Mouse (Mus musculus): ENCODE data around the gene Swap70. TPM values are rescaled to one million over a fixed set of nuclear protein-coding genes. Genes with fewer than 3 reads are reported as not detected.

The Swap70 gene
- total and polyA plus RNA-seq, 3 experiments = 18.3 to 23.3 TPM; not detected in 1

DNA sequence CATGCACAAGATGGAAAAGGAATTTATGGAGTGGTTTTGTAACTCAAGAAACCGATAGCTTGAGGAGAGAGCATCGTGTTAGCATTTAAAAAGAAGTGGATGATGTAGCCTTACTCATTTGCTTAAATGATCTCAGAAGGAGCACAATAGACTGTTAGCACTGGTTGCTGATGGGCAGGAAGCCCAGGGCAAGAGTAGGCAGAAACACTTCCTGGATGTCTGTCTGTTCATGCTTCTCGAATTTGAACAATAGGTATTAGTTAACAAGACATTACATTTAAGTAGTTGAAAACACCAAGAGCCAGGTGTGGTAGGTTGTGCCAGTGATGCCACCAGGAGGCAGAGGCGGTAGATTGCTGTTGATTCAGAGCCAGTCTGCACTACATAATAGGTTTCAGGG lies 47.0 kb downstream of the Swap70 start:
- TF ChIP-seq NRF1 (IDR thresholded peaks at IDR 0.05; ENCODE audit: insufficient read depth, low read depth, low read length, poor library complexity, severe bottlenecking) = no peak
- no peak for TF ChIP-seq ZC3H11A (IDR thresholded peaks at IDR 0.05; ENCODE audit: low read depth, low read length)
- no peak for TF ChIP-seq TBP (IDR thresholded peaks at IDR 0.05; ENCODE audit: low read depth, low read length)
- Histone ChIP-seq H3K36me3 (ENCODE audit: control insufficient read depth in 1 of 2, insufficient read depth in 2 of 2, low read length in 2 of 2) (peaks cover 2 to 9% of the 10 kb centered on the region in 2 experiments), H3K27me3 (ENCODE audit: control insufficient read depth in 1 of 2, insufficient read depth in 2 of 2, low read length in 2 of 2) (no peaks in the 10 kb centered on the region), H3K4me1 (ENCODE audit: control insufficient read depth in 1 of 2, insufficient read depth in 2 of 2, low read length in 2 of 2) (peaks cover 4 to 9% of the 10 kb centered on the region in 2 experiments; a peak in 2 of 4 replicates), H3K79me2 (ENCODE audit: control insufficient read depth, insufficient read depth, low read length, poor library complexity) (no peaks in the 10 kb centered on the region), H3K9me3 (replicated peaks; ENCODE audit: insufficient read depth, low read length) (no peaks in the 10 kb centered on the region), H3K9ac (ENCODE audit: control insufficient read depth, low read depth, low read length, poor library complexity, severe bottlenecking) (no peak overlapping the region), H3K27ac (ENCODE audit: control insufficient read depth, low read depth, low read length) (no peak overlapping the region), H3K4me3 (ENCODE audit: control insufficient read depth in 1 of 2, insufficient read depth in 1 of 2, low read depth in 2 of 2, low read length in 2 of 2) (no peak overlapping the region)
- no peak for DNase-seq (ENCODE audit: low read depth, low spot score)

- H3K27me3 ChIP-seq (ENCODE audit: control insufficient read depth in 1 of 2, insufficient read depth in 2 of 2, low read length in 2 of 2) = no peaks in the 10 kb centered on the region
- H3K27ac ChIP-seq (ENCODE audit: control insufficient read depth, low read depth, low read length) = no peak overlapping the region
- no peak for DNase-seq (ENCODE audit: low read depth, low spot score)
- no peak overlapping the region for H3K4me3 ChIP-seq (ENCODE audit: control insufficient read depth in 1 of 2, insufficient read depth in 1 of 2, low read depth in 2 of 2, low read length in 2 of 2)
- no peaks in the 10 kb centered on the region for H3K79me2 ChIP-seq (ENCODE audit: control insufficient read depth, insufficient read depth, low read length, poor library complexity)
- peaks cover 4 to 9% of the 10 kb centered on the region in 2 experiments for H3K36me3 ChIP-seq (ENCODE audit: control insufficient read depth in 1 of 2, insufficient read depth in 2 of 2, low read length in 2 of 2)
- H3K9ac ChIP-seq (ENCODE audit: control insufficient read depth, low read depth, low read length, poor library complexity, severe bottlenecking) = no peak overlapping the region
- peaks cover 4 to 9% of the 10 kb centered on the region in 2 experiments; a peak in 2 of 4 replicates for H3K4me1 ChIP-seq (ENCODE audit: control insufficient read depth in 1 of 2, insufficient read depth in 2 of 2, low read length in 2 of 2)
- H3K9me3 ChIP-seq (replicated peaks; ENCODE audit: insufficient read depth, low read length) = no peaks in the 10 kb centered on the region
- no peak for TF ChIP-seq ELF1 (IDR thresholded peaks at IDR 0.05; ENCODE audit: low read depth, low read length)
Observed at GRCm38 (mm10) chr7:110269777-110270176, 48.3 kb downstream of the Swap70 start.

GRCm38 (mm10) chr7:110270455-110270854 lies 48.9 kb downstream of the Swap70 start:
- Histone ChIP-seq H3K4me1 (ENCODE audit: control insufficient read depth in 1 of 2, insufficient read depth in 2 of 2, low read length in 2 of 2) (peaks cover 4 to 9% of the 10 kb centered on the region in 2 experiments; a peak in 2 of 4 replicates), H3K79me2 (ENCODE audit: control insufficient read depth, insufficient read depth, low read length, poor library complexity) (no peaks in the 10 kb centered on the region), H3K27me3 (ENCODE audit: control insufficient read depth in 1 of 2, insufficient read depth in 2 of 2, low read length in 2 of 2) (no peaks in the 10 kb centered on the region), H3K27ac (ENCODE audit: control insufficient read depth, low read depth, low read length) (no peak overlapping the region; the same call in 1 of the 2 replicates), H3K9me3 (replicated peaks; ENCODE audit: insufficient read depth, low read length) (no peaks in the 10 kb centered on the region), H3K4me3 (ENCODE audit: control insufficient read depth in 1 of 2, insufficient read depth in 1 of 2, low read depth in 2 of 2, low read length in 2 of 2) (no peak overlapping the region), H3K9ac (ENCODE audit: control insufficient read depth, low read depth, low read length, poor library complexity, severe bottlenecking) (no peak overlapping the region), H3K36me3 (ENCODE audit: control insufficient read depth in 1 of 2, insufficient read depth in 2 of 2, low read length in 2 of 2) (peaks cover 5 to 9% of the 10 kb centered on the region in 2 experiments)
- TF ChIP-seq ELF1 (IDR thresholded peaks at IDR 0.05; ENCODE audit: low read depth, low read length) = no peak
- TF ChIP-seq ETS1 (IDR thresholded peaks at IDR 0.05; ENCODE audit: low read depth, low read length) = no peak
- TF ChIP-seq MXI1 (IDR thresholded peaks at IDR 0.05; ENCODE audit: low read depth, low read length) = no peak
- no peak for TF ChIP-seq BHLHE40 (IDR thresholded peaks at IDR 0.05; ENCODE audit: borderline replicate concordance, low read depth, low read length)
- TF ChIP-seq GATA1 (IDR thresholded peaks at IDR 0.05; ENCODE audit: low read depth, low read length) = no peak
- no peak for TF ChIP-seq CTCF (IDR thresholded peaks at IDR 0.05 in 2 of 3, conservative IDR thresholded peaks at IDR 0.05 in 1 of 3; ENCODE audit: control insufficient read depth in 1 of 3, insufficient read depth in 1 of 3, low read depth in 2 of 3, low read length in 3 of 3, poor library complexity in 1 of 3, severe bottlenecking in 1 of 3)
- TF ChIP-seq USF2 (IDR thresholded peaks at IDR 0.05; ENCODE audit: borderline replicate concordance in 1 of 2, insufficient read depth in 1 of 2, low read depth in 1 of 2, low read length in 2 of 2) = no peak
- TF ChIP-seq HCFC1 (IDR thresholded peaks at IDR 0.05; ENCODE audit: low read depth, low read length) = no peak
- TF ChIP-seq MAX (IDR thresholded peaks at IDR 0.05; ENCODE audit: low read length) = no peak
- TF ChIP-seq POLR2AphosphoS5 (IDR thresholded peaks at IDR 0.05; ENCODE audit: borderline replicate concordance, low read depth, low read length) = no peak
- no peak for TF ChIP-seq RCOR1 (IDR thresholded peaks at IDR 0.05; ENCODE audit: low read depth, low read length)
- TF ChIP-seq EP300 (IDR thresholded peaks at IDR 0.05; ENCODE audit: low read depth in 1 of 2, low read length in 2 of 2) = no peak
- no peak for TF ChIP-seq MYC (IDR thresholded peaks at IDR 0.05; ENCODE audit: low read depth, low read length)
- no peak for TF ChIP-seq ZC3H11A (IDR thresholded peaks at IDR 0.05; ENCODE audit: low read depth, low read length)
- TF ChIP-seq POLR2A (IDR thresholded peaks at IDR 0.05; ENCODE audit: control insufficient read depth in 1 of 2, insufficient read depth in 1 of 2, low read depth in 1 of 2, low read length in 2 of 2, poor library complexity in 1 of 2) = no peak
- TF ChIP-seq MYB (IDR thresholded peaks at IDR 0.05; ENCODE audit: low read depth, low read length) = no peak
- no peak for TF ChIP-seq ZMIZ1 (IDR thresholded peaks at IDR 0.05; ENCODE audit: low read depth, low read length)
- TF ChIP-seq MAZ (IDR thresholded peaks at IDR 0.05; ENCODE audit: low read depth, low read length) = no peak
- TF ChIP-seq KAT2A (conservative IDR thresholded peaks at IDR 0.05; ENCODE audit: low read depth, low read length) = no peak
- no peak for DNase-seq (ENCODE audit: low read depth, low spot score)
